Mouse (Mus musculus) small intestine, adult 2 months (tissue): ENCODE measurements around the gene Vav2.

Experiments
- CTCF ChIP-seq: fragments of 200-500 bp; IDR thresholded peaks from 2 replicates; pipeline ENCODE4 v1.5.1; 2012; ENCODE audit warnings: low read depth, mild to moderate bottlenecking, control low read depth, inconsistent platforms, low read length, moderate library complexity, mixed read lengths; ENCODE audit not compliant: insufficient replicate concordance, insufficient read length; ENCODE audit errors: extremely low read depth
- POLR2A ChIP-seq: fragments of 200-500 bp; IDR thresholded peaks from 2 replicates; pipeline ENCODE4 v1.6.1; 2012; ENCODE audit warnings: low read depth, mild to moderate bottlenecking, control low read depth, inconsistent platforms, low read length, moderate library complexity

- TF ChIP-seq POLR2A (no peak), CTCF (no peak)
These were observed 158.5 kb downstream of the Vav2 start for GRCm38 (mm10) chr2:27268325-27268724.
